Mouse (Mus musculus): ENCODE data around the gene Acrv1. TPM values are rescaled to one million over a fixed set of nuclear protein-coding genes. Genes with fewer than 3 reads are reported as not detected.
A peak's percentile ranks its signal among the peaks of the same experiment; 100 is the strongest.

Gene Acrv1
- polyA plus RNA-seq, 2 experiments: not detected

DNA sequence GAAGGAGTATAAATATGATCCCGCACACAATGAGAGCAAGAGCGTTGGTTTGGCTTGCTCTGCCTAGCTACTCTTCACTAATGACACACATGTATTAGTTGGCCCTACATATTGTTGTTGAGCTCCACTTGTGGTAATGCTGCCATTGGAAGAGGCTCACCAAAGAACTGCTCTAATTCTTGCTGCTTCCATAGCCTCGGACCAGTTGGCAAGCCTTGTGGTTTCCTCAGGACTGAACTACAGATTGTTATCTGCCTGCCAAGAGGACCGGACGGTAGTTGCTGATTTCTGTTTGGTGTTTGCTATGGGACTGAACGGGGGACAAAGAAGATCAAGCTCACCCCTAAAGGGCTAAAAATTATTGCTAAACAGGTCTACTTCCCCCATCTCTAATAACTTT lies 14.3 kb downstream of the Acrv1 start:
- H3K27ac ChIP-seq (replicated peaks; ENCODE audit: low read depth, low read length): no peak overlapping the region
- no peak overlapping the region for H3K9ac ChIP-seq (ENCODE audit: low read depth, low read length, severe bottlenecking)
- H3K36me3 ChIP-seq (ENCODE audit: control insufficient read depth, insufficient read depth, low read length): peaks cover 21% of the 10 kb centered on the region
- TF ChIP-seq POLR2A (IDR thresholded peaks at IDR 0.05; ENCODE audit: borderline replicate concordance, extremely low read depth, insufficient read depth, insufficient read length): no peak
- no peak overlapping the region for H3K4me2 ChIP-seq (replicated peaks; ENCODE audit: low read depth, low read length, severe bottlenecking)
- no peaks in the 10 kb centered on the region for H3K4me1 ChIP-seq (ENCODE audit: control insufficient read depth, insufficient read depth, low read length)
- no peak for ATAC-seq (ENCODE audit: low FRiP score, low read depth)
- no peak for DNase-seq (ENCODE audit: low spot score)
- 91% methylated on average over 6 of the region's 6 CpGs for WGBS
- no peak overlapping the region for H3K4me3 ChIP-seq (replicated peaks; ENCODE audit: low read length)
- no peaks in the 10 kb centered on the region for H3K27me3 ChIP-seq (ENCODE audit: control insufficient read depth, insufficient read depth, low read length)
- no peaks in the 10 kb centered on the region for H3K9me3 ChIP-seq (ENCODE audit: control insufficient read depth, low read length)

DNA sequence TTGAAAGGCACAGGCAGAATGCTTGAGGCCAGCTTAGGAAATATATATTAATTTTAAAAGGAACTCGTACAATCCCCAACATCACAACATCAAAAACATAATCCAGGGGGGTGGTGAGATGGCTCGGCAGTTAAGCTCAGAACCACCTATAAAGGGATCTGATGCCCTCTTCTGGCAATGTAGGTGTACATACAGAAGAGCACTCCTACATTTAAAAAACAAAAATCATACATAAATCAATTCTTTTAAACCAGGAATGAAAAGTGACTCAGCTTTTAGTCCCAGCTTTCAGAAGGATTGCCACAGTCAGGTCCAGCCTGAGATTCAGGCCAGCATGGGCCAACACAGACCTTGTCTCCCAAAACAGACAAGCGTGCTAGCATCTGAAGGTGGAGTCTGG lies 23.6 kb downstream of the Acrv1 start:
- ATAC-seq (ENCODE audit: low FRiP score, low read depth): no peak
- Histone ChIP-seq H3K4me1 (ENCODE audit: control insufficient read depth, insufficient read depth, low read length) (no peaks in the 10 kb centered on the region), H3K36me3 (ENCODE audit: control insufficient read depth, insufficient read depth, low read length) (peaks cover 54% of the 10 kb centered on the region), H3K9me3 (ENCODE audit: control insufficient read depth, low read length) (no peaks in the 10 kb centered on the region), H3K27me3 (ENCODE audit: control insufficient read depth, insufficient read depth, low read length) (no peaks in the 10 kb centered on the region), H3K4me3 (replicated peaks; ENCODE audit: low read length) (no peak overlapping the region), H3K9ac (ENCODE audit: low read depth, low read length, severe bottlenecking) (no peak overlapping the region), H3K27ac (replicated peaks; ENCODE audit: low read depth, low read length) (no peak overlapping the region), H3K4me2 (replicated peaks; ENCODE audit: low read depth, low read length, severe bottlenecking) (no peak overlapping the region)
- no peak for DNase-seq (ENCODE audit: low spot score)
- WGBS: 74% methylated on average over 3 of the region's 3 CpGs
- no peak for TF ChIP-seq POLR2A (IDR thresholded peaks at IDR 0.05; ENCODE audit: borderline replicate concordance, extremely low read depth, insufficient read depth, insufficient read length)

DNA sequence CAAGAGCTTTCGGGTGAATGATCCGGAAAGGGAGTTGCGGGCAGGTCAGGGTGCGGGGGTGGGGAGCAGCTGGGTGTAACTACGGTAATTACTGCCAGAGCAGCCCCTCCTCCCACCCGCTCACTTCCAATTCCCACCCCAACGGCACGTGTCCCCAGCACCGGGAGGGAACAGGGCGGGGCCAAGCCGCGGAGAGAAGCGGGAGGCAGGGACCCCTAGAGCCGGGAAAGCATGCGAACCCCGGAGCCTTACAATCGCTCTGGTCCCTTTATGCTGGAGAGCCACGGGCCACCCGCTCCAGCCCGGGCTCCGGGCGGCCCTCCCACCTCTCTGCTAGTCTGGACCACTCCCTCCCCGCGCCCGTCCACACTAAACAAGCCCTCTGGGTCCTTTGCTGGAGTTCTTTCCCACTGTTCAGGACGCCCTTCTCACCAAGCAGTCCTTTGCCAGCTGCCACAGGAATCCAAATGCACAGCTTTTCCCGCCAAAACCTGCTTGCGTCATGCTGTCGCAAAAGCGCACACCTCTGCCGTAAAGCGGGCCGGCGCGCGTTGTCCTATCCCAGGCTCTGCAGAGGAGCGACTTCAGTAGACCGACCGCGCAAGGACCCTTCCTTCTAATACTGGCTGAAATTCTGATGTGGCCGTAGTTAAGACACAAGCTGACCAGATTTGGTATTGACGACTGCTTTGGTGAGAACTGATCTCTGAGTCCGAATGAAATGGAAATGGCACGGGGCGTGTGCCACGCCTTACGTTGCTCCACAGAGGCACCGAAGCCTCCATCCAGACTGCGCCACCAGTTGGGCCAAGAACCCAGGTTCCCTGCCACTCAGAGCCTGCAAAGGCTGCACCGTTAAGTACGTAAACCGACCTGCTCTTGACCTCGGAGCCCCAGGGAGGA lies 33.4 kb downstream of the Acrv1 start:
- Histone ChIP-seq H3K36me3 (ENCODE audit: control insufficient read depth, insufficient read depth, low read length) (peaks cover 39% of the 10 kb centered on the region), H3K4me3 (replicated peaks; ENCODE audit: low read length) (peak overlapping the region; percentile 67), H3K9ac (ENCODE audit: low read depth, low read length, severe bottlenecking) (peak overlapping the region; percentile 79), H3K9me3 (ENCODE audit: control insufficient read depth, low read length) (no peaks in the 10 kb centered on the region), H3K4me2 (replicated peaks; ENCODE audit: low read depth, low read length, severe bottlenecking) (peak overlapping the region; percentile 87), H3K27ac (replicated peaks; ENCODE audit: low read depth, low read length) (peak overlapping the region; percentile 91), H3K4me1 (ENCODE audit: control insufficient read depth, insufficient read depth, low read length) (peaks cover 8% of the 10 kb centered on the region), H3K27me3 (ENCODE audit: control insufficient read depth, insufficient read depth, low read length) (no peaks in the 10 kb centered on the region)
- peak; percentile 93 for DNase-seq (ENCODE audit: low spot score)
- ATAC-seq (ENCODE audit: low FRiP score, low read depth): peak; percentile 93
- TF ChIP-seq POLR2A (IDR thresholded peaks at IDR 0.05; ENCODE audit: borderline replicate concordance, extremely low read depth, insufficient read depth, insufficient read length): peak; percentile 32; the same call in 1 of the 2 replicates
- under 1% methylated on average over 53 of the region's 53 CpGs for WGBS

DNA sequence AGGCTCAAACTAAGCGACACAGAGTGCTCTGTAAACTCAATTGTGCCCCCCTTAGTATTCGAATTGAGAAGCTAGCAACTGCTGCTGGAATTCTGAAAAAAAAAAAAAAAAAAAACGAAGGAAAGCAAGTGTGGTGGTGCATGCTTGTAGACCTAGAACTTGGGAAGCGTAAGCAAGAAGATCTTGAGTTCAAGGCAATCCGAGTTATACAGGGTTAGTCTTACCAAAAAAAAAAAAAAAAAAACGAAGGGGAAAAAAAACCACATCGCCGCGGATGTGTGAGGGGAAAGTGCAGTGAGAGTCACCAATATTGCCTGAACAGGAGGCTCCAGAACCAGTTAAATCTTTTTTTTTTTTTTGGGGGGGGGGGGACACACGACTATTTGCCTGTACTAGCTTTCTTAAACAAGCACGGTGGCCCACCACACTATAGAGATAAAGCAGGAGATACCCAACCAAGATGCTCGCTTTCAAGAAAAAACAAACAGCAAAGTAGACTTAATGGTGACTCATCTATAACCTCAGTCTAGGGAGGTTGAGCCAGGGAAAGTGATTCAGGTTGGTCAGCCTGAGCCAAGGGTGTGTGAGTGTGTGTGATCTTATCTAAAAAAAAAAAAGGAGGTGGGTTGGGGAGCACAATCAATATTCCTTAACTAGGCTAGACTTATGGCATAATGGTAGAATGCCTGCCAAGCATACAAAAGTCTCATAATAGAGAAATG lies 34.2 kb downstream of the Acrv1 start, which contains the start of gene Chek1:
TSS of gene Chek1 (minus strand) at position 32 of the 722 bp plus-strand sequence.
- Histone ChIP-seq H3K27ac (replicated peaks; ENCODE audit: low read depth, low read length) (peak within 1 kb of the TSS; percentile 91), H3K9me3 (ENCODE audit: control insufficient read depth, low read length) (no peaks in the 10 kb centered on the region), H3K4me3 (replicated peaks; ENCODE audit: low read length) (peak within 1 kb of the TSS; percentile 67), H3K4me2 (replicated peaks; ENCODE audit: low read depth, low read length, severe bottlenecking) (peak within 1 kb of the TSS; percentile 87), H3K27me3 (ENCODE audit: control insufficient read depth, insufficient read depth, low read length) (no peaks in the 10 kb centered on the region), H3K4me1 (ENCODE audit: control insufficient read depth, insufficient read depth, low read length) (peaks cover 8% of the 10 kb centered on the region), H3K36me3 (ENCODE audit: control insufficient read depth, insufficient read depth, low read length) (peaks cover 39% of the 10 kb centered on the region), H3K9ac (ENCODE audit: low read depth, low read length, severe bottlenecking) (peak within 1 kb of the TSS; percentile 79)
- TF ChIP-seq POLR2A (IDR thresholded peaks at IDR 0.05; ENCODE audit: borderline replicate concordance, extremely low read depth, insufficient read depth, insufficient read length): no peak
- ATAC-seq (ENCODE audit: low FRiP score, low read depth) (peak; percentile 7; the same call in 1 of the 2 replicates), DNase-seq (ENCODE audit: low spot score) (no peak)
- 7% methylated on average over 11 of the region's 12 CpGs for WGBS

Other genes starting within 250 kb of the Acrv1 start
- not detected in 2 replicates for gene Gm9513, start 217.6 kb upstream of the Acrv1 start, polyA plus RNA-seq (2012; rRNA removed)
- not detected in 2 replicates for gene Gm9513, start 217.6 kb upstream of the Acrv1 start, polyA plus RNA-seq (2014; fragmentation: Nextera tagmentation; extraction: Ambion mirVana)
- gene Gm5615, start 151.3 kb upstream of the Acrv1 start, polyA plus RNA-seq (2012; rRNA removed): not detected in 2 replicates
- gene Gm5615, start 151.3 kb upstream of the Acrv1 start, polyA plus RNA-seq (2014; fragmentation: Nextera tagmentation; extraction: Ambion mirVana): not detected in 2 replicates
- gene Gm17689, start 110.6 kb upstream of the Acrv1 start, polyA plus RNA-seq (2012; rRNA removed): not detected in 2 replicates
- not detected in 2 replicates for gene Gm17689, start 110.6 kb upstream of the Acrv1 start, polyA plus RNA-seq (2014; fragmentation: Nextera tagmentation; extraction: Ambion mirVana)
- not detected in 2 replicates for gene A630095E13Rik, start 49.8 kb upstream of the Acrv1 start, polyA plus RNA-seq (2012; rRNA removed)
- gene A630095E13Rik, start 49.8 kb upstream of the Acrv1 start, polyA plus RNA-seq (2014; fragmentation: Nextera tagmentation; extraction: Ambion mirVana): not detected in 2 replicates
- gene Chek1, start 33.8 kb downstream of the Acrv1 start, polyA plus RNA-seq (2012; rRNA removed): 17.2 and 18.4 TPM in 2 replicates
- gene Chek1, start 33.8 kb downstream of the Acrv1 start, polyA plus RNA-seq (2014; fragmentation: Nextera tagmentation; extraction: Ambion mirVana): 32.7 and 32.9 TPM in 2 replicates
- gene Stt3a, start 74.5 kb downstream of the Acrv1 start, polyA plus RNA-seq (2012; rRNA removed): 264 and 309 TPM in 2 replicates
- 245 and 251 TPM in 2 replicates for gene Stt3a, start 74.5 kb downstream of the Acrv1 start, polyA plus RNA-seq (2014; fragmentation: Nextera tagmentation; extraction: Ambion mirVana)
- 85.9 and 104 TPM in 2 replicates for gene Ei24, start 104.2 kb downstream of the Acrv1 start, polyA plus RNA-seq (2012; rRNA removed)
- 57.9 and 58.1 TPM in 2 replicates for gene Ei24, start 104.2 kb downstream of the Acrv1 start, polyA plus RNA-seq (2014; fragmentation: Nextera tagmentation; extraction: Ambion mirVana)
- gene Fez1, start 128.6 kb downstream of the Acrv1 start, polyA plus RNA-seq (2012; rRNA removed): 18.6 and 28.0 TPM in 2 replicates
- 36.0 and 44.4 TPM in 2 replicates for gene Fez1, start 128.6 kb downstream of the Acrv1 start, polyA plus RNA-seq (2014; fragmentation: Nextera tagmentation; extraction: Ambion mirVana)

Measured in limb, embryonic 14.5 days (tissue).